Mouse (Mus musculus): Measurements from ENCODE around the gene Epn3.

The Epn3 gene

GRCm38 (mm10) chr11:94483921-94484320 lies 15.9 kb downstream of the Epn3 start:
- no peak for TF ChIP-seq GATA4 (IDR thresholded peaks at IDR 0.05; ENCODE audit: insufficient replicate concordance, low read length)

GRCm38 (mm10) chr11:94483436-94483835 lies 16.3 kb downstream of the Epn3 start:
- TF ChIP-seq GATA4 (IDR thresholded peaks at IDR 0.05; ENCODE audit: insufficient replicate concordance, low read length), result no peak

- TF ChIP-seq GATA4 (IDR thresholded peaks at IDR 0.05; ENCODE audit: insufficient replicate concordance, low read length), result no peak
These were observed 17.0 kb downstream of the Epn3 start for GRCm38 (mm10) chr11:94482738-94483137.

GRCm38 (mm10) chr11:94481963-94482362 lies 17.8 kb downstream of the Epn3 start:
- no peak for TF ChIP-seq GATA4 (IDR thresholded peaks at IDR 0.05; ENCODE audit: insufficient replicate concordance, low read length)

- no peak for TF ChIP-seq GATA4 (IDR thresholded peaks at IDR 0.05; ENCODE audit: insufficient replicate concordance, low read length)
These were observed 19.4 kb downstream of the Epn3 start for GRCm38 (mm10) chr11:94480382-94480781.

GRCm38 (mm10) chr11:94477651-94478050 lies 22.1 kb downstream of the Epn3 start:
- no peak for TF ChIP-seq GATA4 (IDR thresholded peaks at IDR 0.05; ENCODE audit: insufficient replicate concordance, low read length)

- TF ChIP-seq GATA4 (IDR thresholded peaks at IDR 0.05; ENCODE audit: insufficient replicate concordance, low read length), result no peak
These were observed 24.1 kb downstream of the Epn3 start for GRCm38 (mm10) chr11:94475722-94476121.

- no peak for TF ChIP-seq GATA4 (IDR thresholded peaks at IDR 0.05; ENCODE audit: insufficient replicate concordance, low read length)
These were observed 25.2 kb downstream of the Epn3 start for GRCm38 (mm10) chr11:94474544-94474910.

- no peak for TF ChIP-seq GATA4 (IDR thresholded peaks at IDR 0.05; ENCODE audit: insufficient replicate concordance, low read length)
These were observed 25.8 kb downstream of the Epn3 start, which contains the start of gene Cacna1g for GRCm38 (mm10) chr11:94473707-94474543. Gene Cacna1g, minus strand, starts transcription at chr11:94474198.

GRCm38 (mm10) chr11:94472916-94473706 lies 26.7 kb downstream of the Epn3 start:
- no peak for TF ChIP-seq GATA4 (IDR thresholded peaks at IDR 0.05; ENCODE audit: insufficient replicate concordance, low read length)

- no peak for TF ChIP-seq GATA4 (IDR thresholded peaks at IDR 0.05; ENCODE audit: insufficient replicate concordance, low read length)
These were observed 27.2 kb downstream of the Epn3 start for GRCm38 (mm10) chr11:94472585-94472915.

- TF ChIP-seq GATA4 (IDR thresholded peaks at IDR 0.05; ENCODE audit: insufficient replicate concordance, low read length), result no peak
These were observed 27.8 kb downstream of the Epn3 start for GRCm38 (mm10) chr11:94471740-94472584.

GRCm38 (mm10) chr11:94470391-94470790 lies 29.4 kb downstream of the Epn3 start:
- TF ChIP-seq GATA4 (IDR thresholded peaks at IDR 0.05; ENCODE audit: insufficient replicate concordance, low read length), result no peak

GRCm38 (mm10) chr11:94469136-94470064 lies 30.4 kb downstream of the Epn3 start:
- TF ChIP-seq GATA4 (IDR thresholded peaks at IDR 0.05; ENCODE audit: insufficient replicate concordance, low read length), result no peak

All from liver, adult (tissue).